Mouse (Mus musculus) MEL (cell line): ENCODE data around the gene Hk2. TPM values are rescaled to one million over a fixed set of nuclear protein-coding genes. Genes with fewer than 3 reads are reported as not detected.

Experiments used
- DNase-seq: peaks from one replicate; pipeline ENCODE4 v3.0.0; 2011; ENCODE audit warnings: low read depth, low spot score
- H3K27ac ChIP-seq: 2 replicates; pipeline ENCODE4 v1.5.1; 2012; ENCODE audit warnings: low read depth, mild to moderate bottlenecking, control low read depth, low read length, moderate library complexity; ENCODE audit not compliant: control insufficient read depth
- H3K27me3 ChIP-seq, 2 experiments: fragments of 150-350 bp in 1 of 2; sonication (generic) in 1 of 2; 2 replicates each; pipeline ENCODE4 v1.6.1; 2012; ENCODE audit warnings: low read length in 2 of 2, mild to moderate bottlenecking in 2 of 2, improper control_type of control experiment in 1 of 2, moderate library complexity in 1 of 2; ENCODE audit not compliant: insufficient read depth in 2 of 2, control insufficient read depth in 1 of 2
- H3K36me3 ChIP-seq, 2 experiments: 2 replicates each; pipeline ENCODE4 v1.6.1; 2012 to 2014; ENCODE audit warnings: low read length in 2 of 2, improper control_type of control experiment in 1 of 2, inconsistent platforms in 1 of 2, mild to moderate bottlenecking in 1 of 2; ENCODE audit not compliant: insufficient read depth in 2 of 2, control insufficient read depth in 1 of 2
- H3K4me1 ChIP-seq, 2 experiments: fragments of 150-350 bp in 1 of 2; sonication (generic) in 1 of 2; 2 replicates each; pipeline ENCODE4 v1.6.1; 2012; ENCODE audit warnings: low read length in 2 of 2, improper control_type of control experiment in 1 of 2, mild to moderate bottlenecking in 1 of 2; ENCODE audit not compliant: insufficient read depth in 2 of 2, control insufficient read depth in 1 of 2
- H3K4me3 ChIP-seq, 2 experiments: fragments of 150-350 bp in 1 of 2; sonication (generic) in 1 of 2; 2 replicates each; pipeline ENCODE4 v1.5.1; 2012; ENCODE audit warnings: low read depth in 2 of 2, low read length in 2 of 2, mild to moderate bottlenecking in 2 of 2, moderate library complexity in 2 of 2, control low read depth in 1 of 2, improper control_type of control experiment in 1 of 2; ENCODE audit not compliant: control insufficient read depth in 1 of 2, insufficient read depth in 1 of 2
- H3K79me2 ChIP-seq: 2 replicates; pipeline ENCODE4 v1.6.1; 2012; ENCODE audit warnings: mild to moderate bottlenecking, low read length, moderate library complexity; ENCODE audit not compliant: control insufficient read depth, poor library complexity, insufficient read depth
- H3K9ac ChIP-seq: 2 replicates; pipeline ENCODE4 v1.6.1; 2012; ENCODE audit warnings: low read depth, mild to moderate bottlenecking, control low read depth, low read length, moderate library complexity; ENCODE audit not compliant: control insufficient read depth, poor library complexity, severe bottlenecking
- H3K9me3 ChIP-seq: fragments of 150-350 bp; sonication (generic); replicated peaks from 2 replicates; pipeline ENCODE4 v1.6.1; 2012; ENCODE audit warnings: mild to moderate bottlenecking, low read length, improper control_type of control experiment, moderate library complexity; ENCODE audit not compliant: insufficient read depth
- E2F4 ChIP-seq: IDR thresholded peaks from 2 replicates; pipeline ENCODE4 v1.6.1; 2011; ENCODE audit warnings: low read depth, low read length, improper control_type of control experiment, borderline replicate concordance
- EP300 ChIP-seq, 2 experiments: IDR thresholded peaks; 2 replicates each; pipeline ENCODE4 v1.6.1; 2011; ENCODE audit warnings: improper control_type of control experiment in 2 of 2, low read length in 2 of 2, low read depth in 1 of 2, mild to moderate bottlenecking in 1 of 2
- ETS1 ChIP-seq: IDR thresholded peaks from 2 replicates; pipeline ENCODE4 v1.6.1; 2012; ENCODE audit warnings: low read depth, mild to moderate bottlenecking, inconsistent platforms, low read length, improper control_type of control experiment, moderate library complexity
- HCFC1 ChIP-seq: IDR thresholded peaks from 2 replicates; pipeline ENCODE4 v1.6.1; 2012; ENCODE audit warnings: low read depth, mild to moderate bottlenecking, inconsistent platforms, low read length, improper control_type of control experiment, moderate library complexity
- MAZ ChIP-seq: IDR thresholded peaks from 2 replicates; pipeline ENCODE4 v1.6.1; 2012; ENCODE audit warnings: low read depth, mild to moderate bottlenecking, inconsistent platforms, low read length, improper control_type of control experiment
- MXI1 ChIP-seq: IDR thresholded peaks from 2 replicates; pipeline ENCODE4 v1.6.1; 2011; ENCODE audit warnings: mild to moderate bottlenecking, low read depth, low read length, improper control_type of control experiment
- MYB ChIP-seq: IDR thresholded peaks from 2 replicates; pipeline ENCODE4 v1.6.1; 2011; ENCODE audit warnings: mild to moderate bottlenecking, low read depth, low read length, improper control_type of control experiment
- MYC ChIP-seq: IDR thresholded peaks from 2 replicates; pipeline ENCODE4 v1.6.1; 2011; ENCODE audit warnings: low read depth, mild to moderate bottlenecking, low read length, improper control_type of control experiment, moderate library complexity
- NELFE ChIP-seq: IDR thresholded peaks from 2 replicates; pipeline ENCODE4 v1.6.1; 2011; ENCODE audit warnings: low read depth, low read length, improper control_type of control experiment
- NRF1 ChIP-seq: IDR thresholded peaks from 2 replicates; pipeline ENCODE4 v1.6.1; 2014; ENCODE audit warnings: low read depth, mild to moderate bottlenecking, inconsistent platforms, low read length, improper control_type of control experiment, moderate library complexity; ENCODE audit not compliant: poor library complexity, insufficient read depth, severe bottlenecking
- POLR2A ChIP-seq, 2 experiments: IDR thresholded peaks; 2 replicates each; pipeline ENCODE4 v1.6.1; 2011 to 2012; ENCODE audit warnings: low read length in 2 of 2, mild to moderate bottlenecking in 2 of 2, control low read depth in 1 of 2, improper control_type of control experiment in 1 of 2, low read depth in 1 of 2, moderate library complexity in 1 of 2; ENCODE audit not compliant: control insufficient read depth in 1 of 2, insufficient read depth in 1 of 2, poor library complexity in 1 of 2
- POLR2AphosphoS2 ChIP-seq: IDR thresholded peaks from 2 replicates; pipeline ENCODE4 v1.6.1; 2011; ENCODE audit warnings: low read length, improper control_type of control experiment
- POLR2AphosphoS5 ChIP-seq: IDR thresholded peaks from 2 replicates; pipeline ENCODE4 v1.6.1; 2012; ENCODE audit warnings: low read depth, borderline replicate concordance, mild to moderate bottlenecking, inconsistent platforms, low read length, moderate library complexity, mixed read lengths
- TAL1 ChIP-seq: IDR thresholded peaks from 2 replicates; pipeline ENCODE4 v1.6.1; 2012; ENCODE audit warnings: mild to moderate bottlenecking, inconsistent platforms, low read length, moderate library complexity, mixed read lengths
- TBP ChIP-seq: IDR thresholded peaks from 2 replicates; pipeline ENCODE4 v1.8.0; 2011; ENCODE audit warnings: low read depth, low read length, improper control_type of control experiment
- TCF12 ChIP-seq: IDR thresholded peaks from 2 replicates; pipeline ENCODE4 v1.6.1; 2014; ENCODE audit warnings: low read depth, mild to moderate bottlenecking, inconsistent platforms, low read length, improper control_type of control experiment, moderate library complexity
- USF1 ChIP-seq: IDR thresholded peaks from 2 replicates; pipeline ENCODE4 v1.6.1; 2014; ENCODE audit warnings: low read depth, mild to moderate bottlenecking, inconsistent platforms, low read length, improper control_type of control experiment, moderate library complexity
- ZKSCAN1 ChIP-seq: IDR thresholded peaks from 2 replicates; pipeline ENCODE4 v1.6.1; 2012; ENCODE audit warnings: low read depth, mild to moderate bottlenecking, inconsistent platforms, low read length, improper control_type of control experiment, moderate library complexity
- ZNF384 ChIP-seq: IDR thresholded peaks from 2 replicates; pipeline ENCODE4 v1.6.1; 2012; ENCODE audit warnings: low read depth, mild to moderate bottlenecking, inconsistent platforms, low read length, improper control_type of control experiment
- polyA plus RNA-seq, 2 experiments: library from polyadenylated mRNA; stranded (reverse) in 1 of 2; unstranded in 1 of 2; fragments of >175 nt in 1 of 2; fragments of >200 nt in 1 of 2; gene quantifications; 2 replicates each; pipeline versions ENCODE4 v1.2.1 to v1.2.4; 2012; ENCODE audit warnings: low replicate concordance in 2 of 2, low read depth in 1 of 2; ENCODE audit not compliant: insufficient read length in 2 of 2, insufficient read depth in 1 of 2, missing spikeins in 1 of 2
- total RNA-seq: library from RNA; depleted of rRNA; stranded (reverse); fragments of 300-350 nt; gene quantifications from 2 replicates; pipeline ENCODE4 v1.2.3, GENCODE M21; 2012

Hk2 gene
- total and polyA plus RNA-seq, 3 experiments, result 44.2 to 51.6 TPM; not detected in 1

GRCm38 (mm10) chr6:82715253-82715652 lies 59.0 kb downstream of the Hk2 start:
- H3K4me1 ChIP-seq, result peaks cover 3 to 24% of the 10 kb centered on the region in 2 experiments; a peak in 3 of 4 replicates
- no peaks in the 10 kb centered on the region for H3K27me3 ChIP-seq
- H3K36me3 ChIP-seq, result peaks cover 0 to 11% of the 10 kb centered on the region in 2 experiments; a peak in 2 of 4 replicates
- DNase-seq, result no peak
- H3K27ac ChIP-seq, result no peak overlapping the region
- TF ChIP-seq POLR2A (IDR thresholded peaks at IDR 0.05; ENCODE audit: control insufficient read depth in 1 of 2, insufficient read depth in 1 of 2, low read depth in 1 of 2, low read length in 2 of 2, poor library complexity in 1 of 2) (no peak), ZKSCAN1 (no peak), USF1 (no peak), MAZ (no peak), EP300 (IDR thresholded peaks at IDR 0.05; ENCODE audit: low read depth in 1 of 2, low read length in 2 of 2) (no peak), NELFE (no peak), POLR2AphosphoS2 (no peak), MYC (no peak), E2F4 (no peak)
- no peak overlapping the region for H3K9ac ChIP-seq
- no peak overlapping the region for H3K4me3 ChIP-seq
- H3K79me2 ChIP-seq, result no peaks in the 10 kb centered on the region
- no peaks in the 10 kb centered on the region for H3K9me3 ChIP-seq

- Histone ChIP-seq H3K36me3 (peaks cover 0 to 11% of the 10 kb centered on the region in 2 experiments; a peak in 2 of 4 replicates), H3K4me3 (no peak overlapping the region), H3K27ac (no peak overlapping the region), H3K9ac (no peak overlapping the region), H3K27me3 (no peaks in the 10 kb centered on the region), H3K9me3 (no peaks in the 10 kb centered on the region), H3K79me2 (no peaks in the 10 kb centered on the region), H3K4me1 (peaks cover 3 to 23% of the 10 kb centered on the region in 2 experiments; a peak in 3 of 4 replicates)
- TF ChIP-seq POLR2AphosphoS5 (no peak), MXI1 (no peak), MAZ (no peak), ZNF384 (no peak), TBP (no peak), TAL1 (no peak), MYC (no peak), MYB (no peak), ETS1 (no peak), HCFC1 (no peak), TCF12 (no peak), NELFE (no peak), NRF1 (no peak)
- DNase-seq, result no peak
Measured at GRCm38 (mm10) chr6:82714841-82715240, 59.4 kb downstream of the Hk2 start.
